Mouse (Mus musculus): ENCODE data around the gene Pigp. TPM values are rescaled to one million over a fixed set of nuclear protein-coding genes. Genes with fewer than 3 reads are reported as not detected.

Gene Pigp
- 10 to 100 TPM; 65.4 to 95.0 TPM for total RNA-seq (2021)
- long read RNA-seq, experiment 1, transcript Pigp-203 (5 exons, 966 nt), result major isoform, 5 of 14 reads
- long read RNA-seq, experiment 1, partial matches to known transcripts, result 1 of 14 reads
- long read RNA-seq, experiment 1, other reads (novel, unspliced or antisense), result 2 of 14 reads
- long read RNA-seq, experiment 2, transcript Pigp-203 (5 exons, 966 nt), result minor isoform, 15 of 49 reads
- long read RNA-seq, experiment 2, transcript Pigp-202 (5 exons, 745 nt), result major isoform, 24 of 49 reads
- long read RNA-seq, experiment 2, partial matches to known transcripts, result 0 of 49 reads
- long read RNA-seq, experiment 2, other reads (novel, unspliced or antisense), result 3 of 49 reads

DNA sequence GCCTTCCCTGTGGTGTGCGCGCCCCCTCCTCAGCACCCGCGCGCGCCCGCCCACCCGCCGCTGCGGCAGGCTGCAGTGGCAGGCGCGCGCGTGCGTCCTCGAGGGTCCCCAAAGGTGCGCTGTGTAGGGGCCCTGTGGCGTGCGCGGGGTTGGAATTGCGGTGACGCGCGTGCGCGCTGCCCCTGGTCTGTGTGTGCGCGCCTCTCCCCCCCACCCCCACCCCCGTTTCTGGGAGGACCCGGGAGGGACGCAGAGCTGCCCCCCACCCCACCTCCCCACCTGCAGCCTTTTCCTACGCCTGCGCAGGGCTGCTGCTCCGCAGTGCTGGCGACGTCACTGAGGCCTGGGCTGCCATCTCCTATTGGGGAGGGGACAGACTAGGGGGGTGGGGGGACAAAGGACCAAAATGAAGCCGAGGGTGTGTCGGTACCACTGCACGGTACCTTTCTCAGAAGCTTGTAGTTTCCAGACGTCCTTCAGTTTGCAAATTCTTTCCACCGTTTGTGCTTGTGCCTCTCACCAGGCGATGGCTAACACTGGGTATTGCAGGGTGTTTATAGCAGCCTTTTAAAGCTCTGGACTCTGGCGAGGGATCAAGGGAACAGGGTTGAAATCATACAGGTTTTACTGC lies at the start of gene Pigp:
Gene Pigp, minus strand, starts transcription at position 542 of the 631 bp plus-strand sequence.
- DNase-seq (ENCODE audit: low spot score in 2 of 2), result peak; percentile 40 to 48

- no peak for DNase-seq (ENCODE audit: low spot score in 2 of 2)
Observed at GRCm38 (mm10) chr16:94420498-94420897, 48.9 kb upstream of the Pigp start.

- no peak for DNase-seq (ENCODE audit: low spot score in 2 of 2)
Observed at GRCm38 (mm10) chr16:94414151-94414550, 42.5 kb upstream of the Pigp start.

GRCm38 (mm10) chr16:94412760-94413159 lies 41.1 kb upstream of the Pigp start:
- no peak for DNase-seq (ENCODE audit: low spot score in 2 of 2)

- DNase-seq (ENCODE audit: low spot score in 2 of 2), result no peak
Observed at GRCm38 (mm10) chr16:94412198-94412597, 40.6 kb upstream of the Pigp start.

GRCm38 (mm10) chr16:94411287-94411686 lies 39.6 kb upstream of the Pigp start:
- DNase-seq (ENCODE audit: low spot score in 2 of 2), result no peak

DNA sequence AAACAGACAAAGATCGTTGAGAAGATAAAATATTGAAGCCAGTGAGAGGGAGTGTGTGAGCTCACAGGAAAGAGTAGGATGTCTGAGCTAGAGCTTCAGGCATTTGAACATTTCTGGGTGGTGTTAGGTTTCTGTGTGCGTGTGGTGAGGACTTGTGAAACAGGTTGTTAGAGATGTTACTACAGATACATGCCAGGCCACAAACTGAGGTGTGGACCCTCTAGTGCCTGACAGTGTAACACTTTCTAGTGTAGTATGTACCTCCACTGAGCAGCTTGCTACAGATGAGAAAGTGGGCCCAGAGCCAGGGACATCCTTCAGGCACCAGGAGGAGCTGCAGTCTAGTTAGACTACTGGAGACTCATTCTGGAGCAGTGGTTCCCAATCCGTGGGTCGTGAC lies 30.5 kb upstream of the Pigp start:
- no peak for DNase-seq (ENCODE audit: low spot score in 2 of 2)

DNA sequence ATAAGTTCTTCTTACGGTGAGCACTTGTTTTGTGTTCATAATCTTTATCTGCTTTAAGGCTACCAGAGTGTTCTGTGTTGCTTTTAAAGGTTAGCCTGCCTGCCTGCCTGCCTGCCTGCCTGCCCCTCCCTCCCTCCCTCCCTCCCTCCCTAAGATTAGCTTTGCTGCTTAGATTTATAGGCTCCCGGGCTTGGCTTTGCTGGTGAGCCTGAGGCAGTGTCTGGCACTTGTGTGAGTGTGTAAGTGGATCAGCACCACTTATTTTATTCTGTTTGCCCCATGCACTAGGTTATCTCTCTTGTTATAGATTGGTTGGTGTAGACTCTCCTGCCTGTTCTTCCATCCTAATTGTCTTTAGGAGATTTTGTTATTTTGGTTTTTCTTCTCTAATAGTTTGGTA lies 30.0 kb upstream of the Pigp start:
- no peak for DNase-seq (ENCODE audit: low spot score in 2 of 2)

- no peak for DNase-seq (ENCODE audit: low spot score in 2 of 2)
Observed at GRCm38 (mm10) chr16:94399141-94399540, 27.5 kb upstream of the Pigp start.

- DNase-seq (ENCODE audit: low spot score in 2 of 2), result no peak
Observed at GRCm38 (mm10) chr16:94396641-94397040, 25.0 kb upstream of the Pigp start.

DNA sequence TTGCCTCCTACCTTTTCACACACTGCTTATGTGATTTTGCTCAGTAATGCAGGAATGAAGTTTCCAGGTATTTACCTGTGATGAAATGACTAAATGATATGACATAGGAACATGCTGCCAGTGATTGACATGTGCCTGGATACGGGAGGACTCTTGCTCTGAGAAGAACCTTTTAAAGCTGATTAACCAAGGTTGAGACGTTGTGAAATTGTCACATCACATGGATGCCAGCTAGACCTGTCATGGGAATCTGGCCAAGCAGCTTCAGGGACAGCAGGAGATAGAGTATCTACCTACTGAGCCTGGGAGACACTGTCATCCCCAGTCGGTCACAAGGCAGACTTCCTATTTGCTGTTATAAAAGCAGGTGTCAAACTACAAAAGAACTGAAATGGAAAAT lies 23.4 kb upstream of the Pigp start:
- DNase-seq (ENCODE audit: low spot score in 2 of 2), result no peak

- no peak for DNase-seq (ENCODE audit: low spot score in 2 of 2)
Observed at GRCm38 (mm10) chr16:94392299-94392698, 20.7 kb upstream of the Pigp start.

- no peak for DNase-seq (ENCODE audit: low spot score in 2 of 2)
Observed at GRCm38 (mm10) chr16:94387690-94388089, 16.0 kb upstream of the Pigp start.

- DNase-seq (ENCODE audit: low spot score in 2 of 2), result no peak
Observed at GRCm38 (mm10) chr16:94383277-94383676, 11.6 kb upstream of the Pigp start.

GRCm38 (mm10) chr16:94379386-94379785 lies 7.7 kb upstream of the Pigp start:
- no peak for DNase-seq (ENCODE audit: low spot score in 2 of 2)

DNA sequence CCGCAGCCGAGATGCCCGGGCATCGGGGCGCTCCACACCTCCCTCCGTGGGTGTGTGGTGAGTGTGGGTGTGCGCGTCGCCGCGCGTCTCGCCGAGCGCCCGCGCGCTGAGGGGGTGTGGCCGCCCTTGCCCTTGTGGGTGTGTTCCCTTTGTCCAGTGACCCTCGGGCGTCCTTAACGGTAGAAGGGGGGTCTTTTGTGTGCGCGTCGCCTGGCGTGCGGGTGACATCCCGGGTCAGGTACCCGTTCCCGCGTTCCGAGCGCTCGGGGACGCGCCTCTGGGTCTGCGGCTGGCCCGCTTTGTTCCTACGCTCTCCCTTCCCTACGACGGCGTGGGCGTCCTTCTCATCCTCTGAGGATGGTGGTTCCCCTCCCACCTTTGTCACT lies 734 bp downstream of the Pigp start:
- peak; percentile 73 to 77 for DNase-seq (ENCODE audit: low spot score in 2 of 2)

- peak; percentile 93 to 94 for DNase-seq (ENCODE audit: low spot score in 2 of 2)
Observed at GRCm38 (mm10) chr16:94370173-94370914, 1.3 kb downstream of the Pigp start, which contains the start of gene Ttc3. Gene Ttc3, plus strand, starts transcription at chr16:94370618.

DNA sequence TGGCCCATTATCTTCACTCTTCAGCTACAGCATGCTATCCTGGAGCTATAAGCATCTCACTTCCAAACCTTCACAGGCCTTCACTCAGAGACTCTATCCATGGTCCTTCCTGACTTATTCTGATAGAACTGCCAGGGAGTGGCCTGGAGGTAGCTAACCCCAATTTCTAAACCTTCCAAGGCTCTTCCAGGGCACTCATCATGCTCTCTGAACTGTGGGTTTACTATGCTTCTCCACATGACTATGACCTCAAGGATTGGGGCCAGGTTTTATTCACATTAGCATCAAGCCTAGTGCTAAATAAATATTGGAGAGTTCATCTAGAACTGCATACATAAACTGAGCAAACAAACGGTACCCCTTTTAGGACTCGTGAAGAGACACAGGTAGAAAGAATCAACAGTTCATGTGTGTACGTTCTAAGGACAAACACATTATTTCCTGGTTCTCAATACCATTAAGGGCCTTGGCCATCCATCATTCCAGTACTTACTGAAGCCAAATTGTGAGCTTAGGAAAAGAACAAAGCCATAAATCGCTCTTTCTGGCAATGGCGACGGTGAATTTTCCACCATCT lies 2.0 kb downstream of the Pigp start:
- no peak for DNase-seq (ENCODE audit: low spot score in 2 of 2)

- DNase-seq (ENCODE audit: low spot score in 2 of 2), result no peak
Observed at GRCm38 (mm10) chr16:94365435-94365834, 6.2 kb downstream of the Pigp start.

DNA sequence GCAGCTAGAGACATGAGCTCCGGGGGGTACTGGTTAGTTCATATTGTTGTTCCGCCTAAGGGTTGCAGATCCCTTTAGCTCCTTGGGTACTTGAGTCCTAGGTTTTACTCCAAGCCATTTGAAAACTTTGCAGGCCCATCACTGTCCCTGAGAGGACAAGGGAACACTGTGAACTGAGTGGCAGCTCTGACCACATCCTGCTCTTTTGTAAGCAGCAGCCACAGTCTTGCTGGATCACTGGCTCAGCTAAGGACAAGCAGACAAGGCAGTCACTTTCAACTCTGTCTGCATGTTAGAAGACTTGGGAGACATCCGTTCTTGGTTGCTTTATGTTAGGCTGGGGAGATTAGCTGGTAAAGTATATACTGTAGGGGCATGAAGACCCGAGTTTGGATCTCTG lies 7.8 kb downstream of the Pigp start:
- DNase-seq (ENCODE audit: low spot score in 2 of 2), result no peak

- peak; percentile 56 to 77 for DNase-seq (ENCODE audit: low spot score in 2 of 2)
Observed at GRCm38 (mm10) chr16:94362174-94362873, 9.3 kb downstream of the Pigp start.

All from adrenal gland, adult 18-20 months (tissue).